Mouse (Mus musculus) intestine, postnatal 0 days (tissue): ENCODE data around the gene Lgmn. TPM values are rescaled to one million over a fixed set of nuclear protein-coding genes. Genes with fewer than 3 reads are reported as not detected.

Experiments
- ATAC-seq: fragments of 200-750 bp; cut with Nextera tagmentation; 2 replicates; pipeline ENCODE4 v1.8.0; 2017; ENCODE audit warnings: mild to moderate bottlenecking, moderate TSS enrichment, moderate library complexity
- H3K27ac ChIP-seq: fragments of 300-500 bp; sonication (generic); 2 replicates; pipeline ENCODE4 v1.5.1; 2014; ENCODE audit warnings: mild to moderate bottlenecking, low read depth, low read length, moderate library complexity
- H3K27me3 ChIP-seq: fragments of 300-500 bp; sonication (generic); replicated peaks from 2 replicates; pipeline ENCODE4 v1.6.1; 2014; ENCODE audit warnings: low read length, mixed read lengths; ENCODE audit not compliant: control insufficient read depth, insufficient read depth
- H3K36me3 ChIP-seq: fragments of 300-500 bp; sonication (generic); 2 replicates; pipeline ENCODE4 v1.6.1; 2014; ENCODE audit warnings: mild to moderate bottlenecking, moderate library complexity; ENCODE audit not compliant: control insufficient read depth, insufficient read depth
- H3K4me1 ChIP-seq: fragments of 300-500 bp; sonication (generic); replicated peaks from 2 replicates; pipeline ENCODE4 v1.6.1; 2014; ENCODE audit warnings: antibody characterized with exemption, low read length, mixed read lengths; ENCODE audit not compliant: control insufficient read depth, insufficient read depth
- H3K4me2 ChIP-seq: fragments of 300-500 bp; sonication (generic); replicated peaks from 2 replicates; pipeline ENCODE4 v1.6.1; 2014; ENCODE audit warnings: low read depth, mild to moderate bottlenecking, moderate library complexity
- H3K4me3 ChIP-seq: fragments of 300-500 bp; sonication (generic); 2 replicates; pipeline ENCODE4 v1.5.1; 2014; ENCODE audit warnings: low read depth, low read length
- H3K9ac ChIP-seq: fragments of 300-500 bp; sonication (generic); 2 replicates; pipeline ENCODE4 v1.6.1; 2014; ENCODE audit warnings: mild to moderate bottlenecking, low read depth, low read length
- H3K9me3 ChIP-seq: fragments of 300-500 bp; sonication (generic); 2 replicates; pipeline ENCODE4 v1.6.1; 2016; ENCODE audit warnings: mixed run types; ENCODE audit not compliant: control insufficient read depth
- CTCF ChIP-seq: sonication (generic); IDR thresholded peaks from 2 replicates; pipeline ENCODE4 v1.5.1; 2016; ENCODE audit warnings: low read depth, mild to moderate bottlenecking, control low read depth, antibody characterized with exemption, moderate library complexity
- WGBS: fragments of 180-500 bp; shearing (Covaris S2); extraction: QIAGEN DNeasy Blood & Tissue Kit; methylation state at CpG from one replicate; pipeline ENCODE4 v1.1.7; 2014; 5-methylcytosine and 5-hydroxymethylcytosine counted together
- polyA plus RNA-seq: library from polyadenylated mRNA; unstranded; fragments of >200 nt; fragmentation: Nextera tagmentation; extraction: Ambion mirVana; gene quantifications from 2 replicates; pipeline ENCODE4 v1.2.1, GENCODE M21; 2015

The Lgmn gene
- polyA plus RNA-seq, 1 experiment from 2014 or later: 1,340 TPM

DNA sequence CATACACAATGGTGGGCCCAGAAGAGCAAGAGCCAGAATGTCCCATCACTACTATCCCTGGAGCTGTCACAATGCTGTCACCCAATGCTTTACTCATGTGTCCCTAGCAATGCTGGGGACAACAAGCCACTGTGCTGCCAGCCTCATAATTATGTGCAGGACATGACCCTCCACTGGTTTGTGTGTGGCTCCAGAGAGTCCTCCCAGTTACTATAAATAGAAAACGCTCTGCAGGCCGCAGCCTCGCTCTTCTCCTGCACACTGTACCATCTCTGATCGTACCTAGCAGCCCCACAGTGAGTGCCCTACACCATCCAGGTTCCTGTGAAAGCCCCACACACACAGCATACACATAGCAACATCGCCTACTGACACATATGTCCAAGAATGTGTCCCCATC lies 1.7 kb downstream of the Lgmn start:
- Histone ChIP-seq H3K4me1 (0 out of 2 replicates have a peak, but pooled peaks cover 5% of the 10 kb centered on the region), H3K36me3 (no peaks in the 10 kb centered on the region), H3K27ac (no peak overlapping the region), H3K4me2 (peak overlapping the region; percentile 73), H3K9ac (no peak overlapping the region), H3K9me3 (no peaks in the 10 kb centered on the region), H3K27me3 (no peaks in the 10 kb centered on the region), H3K4me3 (peak overlapping the region; percentile 74)
- WGBS: 66% methylated on average over 5 of the region's 5 CpGs
- no peak for ATAC-seq
- no peak for TF ChIP-seq CTCF

DNA sequence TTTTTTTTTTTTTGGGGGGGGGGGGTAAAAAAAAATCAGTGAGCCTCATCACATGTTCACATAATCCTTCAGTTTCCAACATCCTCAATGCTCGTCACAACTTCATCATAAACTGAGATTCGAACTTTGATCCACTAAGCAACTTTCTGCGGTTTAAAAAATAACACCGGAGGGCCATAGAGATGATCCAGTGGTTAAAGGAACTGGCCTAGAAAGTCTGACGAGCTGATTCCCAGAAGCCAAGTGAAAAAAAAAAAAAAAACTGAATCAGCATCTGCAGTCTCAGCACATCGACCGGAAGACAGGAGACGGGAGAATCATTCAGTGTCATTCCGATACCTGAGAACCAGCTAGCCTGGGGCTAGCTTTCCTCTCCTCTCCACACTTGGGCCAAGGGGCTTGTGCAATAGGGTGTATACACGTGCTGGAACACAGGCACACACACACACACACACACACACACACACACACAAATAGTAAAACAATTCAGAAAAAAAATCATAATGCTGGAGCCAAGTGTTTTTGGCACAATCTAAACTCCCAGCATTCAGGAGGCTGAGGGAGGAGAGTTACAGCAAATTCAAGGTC lies 2.6 kb downstream of the Lgmn start:
- Histone ChIP-seq H3K27me3 (no peaks in the 10 kb centered on the region), H3K4me1 (0 out of 2 replicates have a peak, but pooled peaks cover 9% of the 10 kb centered on the region), H3K9me3 (no peaks in the 10 kb centered on the region), H3K9ac (no peak overlapping the region), H3K27ac (peak overlapping the region; percentile 54; the same call in 1 of the 2 replicates), H3K36me3 (no peaks in the 10 kb centered on the region), H3K4me2 (peak overlapping the region; percentile 73), H3K4me3 (peak overlapping the region; percentile 12; the same call in 1 of the 2 replicates)
- ATAC-seq: no peak
- WGBS: 45% methylated on average over 10 of the region's 10 CpGs
- no peak for TF ChIP-seq CTCF

DNA sequence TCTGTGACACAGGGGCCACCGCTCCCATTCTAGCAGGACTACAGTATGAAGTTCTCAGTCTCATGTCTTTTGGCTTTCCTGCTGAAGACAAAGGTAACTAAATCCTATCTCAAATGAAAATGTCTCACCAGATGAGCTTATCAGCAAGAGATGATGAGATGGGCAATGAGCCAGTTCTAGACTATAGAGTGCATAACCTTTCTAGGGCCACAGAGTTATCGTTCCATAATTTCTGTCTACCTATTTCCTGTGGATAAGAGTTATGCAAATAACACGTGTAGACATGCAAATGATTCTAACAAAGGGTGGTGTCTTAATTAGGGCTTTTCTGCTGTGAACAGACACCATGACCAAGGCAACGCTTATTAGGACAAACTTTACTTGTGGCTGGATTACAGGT lies 5.5 kb downstream of the Lgmn start:
- no peak overlapping the region for H3K27ac ChIP-seq
- no peaks in the 10 kb centered on the region for H3K27me3 ChIP-seq
- H3K36me3 ChIP-seq: no peaks in the 10 kb centered on the region
- no peak for ATAC-seq
- no peak for TF ChIP-seq CTCF
- 69% methylated on average over 4 of the region's 4 CpGs for WGBS
- no peak overlapping the region for H3K9ac ChIP-seq
- 0 out of 2 replicates have a peak, but pooled peaks cover 9% of the 10 kb centered on the region for H3K4me1 ChIP-seq
- no peaks in the 10 kb centered on the region for H3K9me3 ChIP-seq
- H3K4me3 ChIP-seq: no peak overlapping the region
- no peak overlapping the region for H3K4me2 ChIP-seq

DNA sequence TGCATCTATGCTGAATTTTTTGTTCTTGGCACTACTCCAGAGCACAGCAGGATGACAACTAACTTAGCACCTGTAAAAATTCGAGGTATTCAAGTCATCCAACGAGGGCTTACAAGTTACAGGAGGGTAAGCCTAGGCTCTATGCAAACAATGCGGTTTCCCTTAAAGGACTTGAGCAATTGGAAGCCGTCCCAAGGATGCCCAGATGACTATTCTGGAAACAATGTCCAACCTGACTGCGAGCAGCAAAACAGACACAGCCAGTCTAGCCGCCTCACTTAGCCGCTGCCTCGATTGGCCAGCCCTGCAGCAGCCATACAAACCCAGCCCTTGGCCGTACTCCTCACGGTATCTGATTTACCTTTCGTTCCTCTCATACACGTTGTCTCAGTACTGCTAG lies 7.4 kb downstream of the Lgmn start:
- TF ChIP-seq CTCF: no peak
- H3K9me3 ChIP-seq: no peaks in the 10 kb centered on the region
- H3K4me2 ChIP-seq: no peak overlapping the region
- ATAC-seq: no peak
- no peak overlapping the region for H3K4me3 ChIP-seq
- H3K9ac ChIP-seq: no peak overlapping the region
- H3K4me1 ChIP-seq: 0 out of 2 replicates have a peak, but pooled peaks cover 4% of the 10 kb centered on the region
- H3K27me3 ChIP-seq: no peaks in the 10 kb centered on the region
- no peaks in the 10 kb centered on the region for H3K36me3 ChIP-seq
- 73% methylated on average over 12 of the region's 12 CpGs for WGBS
- H3K27ac ChIP-seq: no peak overlapping the region

DNA sequence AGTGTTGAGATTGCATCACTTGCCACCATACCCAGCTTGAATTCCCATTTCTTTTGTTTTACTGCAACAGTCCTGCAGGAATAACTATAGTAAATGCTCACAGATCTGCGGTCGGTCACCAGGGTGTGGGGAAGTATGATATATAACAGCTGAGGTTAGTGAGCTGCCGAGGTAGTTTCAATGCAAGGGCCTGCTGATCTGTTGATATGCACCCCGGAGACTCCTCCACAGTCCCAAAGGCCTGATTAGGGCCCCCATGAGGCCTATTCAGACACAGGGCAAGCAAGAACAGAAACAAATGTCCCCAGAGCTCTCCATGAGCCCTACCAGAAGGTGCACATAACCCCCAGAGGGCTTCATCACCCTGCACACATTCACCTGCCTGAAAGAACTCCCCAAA lies 9.4 kb downstream of the Lgmn start:
- no peaks in the 10 kb centered on the region for H3K36me3 ChIP-seq
- H3K4me1 ChIP-seq: 0 out of 2 replicates have a peak, but pooled peaks cover 4% of the 10 kb centered on the region
- H3K4me3 ChIP-seq: no peak overlapping the region
- H3K27ac ChIP-seq: no peak overlapping the region
- no peak for TF ChIP-seq CTCF
- no peaks in the 10 kb centered on the region for H3K9me3 ChIP-seq
- WGBS: 78% methylated on average over 4 of the region's 4 CpGs
- no peaks in the 10 kb centered on the region for H3K27me3 ChIP-seq
- no peak for ATAC-seq
- H3K9ac ChIP-seq: no peak overlapping the region
- no peak overlapping the region for H3K4me2 ChIP-seq

DNA sequence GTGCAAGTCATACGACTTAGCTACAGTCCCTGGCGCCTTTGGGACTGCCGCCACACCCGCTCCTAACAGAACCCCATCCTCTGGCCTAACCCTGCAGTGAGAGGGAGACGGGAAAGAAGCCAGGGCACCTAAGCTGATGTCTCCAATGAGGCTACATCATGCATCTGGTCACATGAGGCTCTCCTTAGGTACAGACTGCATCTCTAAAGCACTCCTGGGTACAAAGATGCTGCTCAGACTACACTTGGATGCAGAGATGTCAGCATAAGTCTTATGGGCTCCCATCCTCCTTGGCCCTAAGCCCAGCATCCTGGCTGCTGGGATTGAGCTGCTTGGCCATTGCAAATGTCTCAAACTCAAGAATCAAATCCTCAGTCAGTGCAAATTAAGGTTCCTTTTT lies 10.0 kb downstream of the Lgmn start:
- Histone ChIP-seq H3K36me3 (no peaks in the 10 kb centered on the region), H3K27me3 (no peaks in the 10 kb centered on the region), H3K9ac (no peak overlapping the region), H3K4me2 (no peak overlapping the region), H3K4me1 (0 out of 2 replicates have a peak, but pooled peaks cover 7% of the 10 kb centered on the region), H3K4me3 (no peak overlapping the region), H3K27ac (no peak overlapping the region), H3K9me3 (no peaks in the 10 kb centered on the region)
- 89% methylated on average over 5 of the region's 5 CpGs for WGBS
- no peak for ATAC-seq
- no peak for TF ChIP-seq CTCF
